In genomic region chr13:12293810-12294209, GRCm38 (mm10) we compare ENCODE assay signal across 15 mouse cellular contexts. TPM values are rescaled to one million over a fixed set of nuclear protein-coding genes. Genes with fewer than 3 reads are reported as not detected.
DNase-seq lines count a peak whose midpoint lies in the region; ATAC-seq and TF ChIP-seq lines count a peak whose summit lies in the region.
"Had no signal": no experiment of that assay in that cellular context is flagged by ENCODE, and none has a peak within 500 bp of the region (broad histone marks: within the 10 kb centered on the region; RNA-seq: fewer than 3 reads in every experiment).

No protein-coding gene starts in this region.

- H3K36me3 ChIP-seq in forebrain, embryonic 10.5 days (replicated peaks) = 0 out of 2 replicates have a peak, but pooled peaks cover 3% of the 10 kb centered on the region
- H3K36me3 ChIP-seq in forebrain, postnatal 0 days (ENCODE audit: insufficient read depth) = peaks cover 6% of the 10 kb centered on the region
- no peaks in the 10 kb centered on the region for H3K36me3 ChIP-seq in embryonic facial prominence, embryonic 11.5 days (replicated peaks; ENCODE audit: control insufficient read depth, insufficient read depth, low read depth, low read length)
- H3K36me3 ChIP-seq in heart, embryonic 14.5 days (ENCODE audit: control insufficient read depth, insufficient read depth, low read length) = peaks cover 94% of the 10 kb centered on the region
- H3K36me3 ChIP-seq: hindbrain, embryonic 10.5 days; limb, embryonic 15.5 days had no signal

- 0 out of 2 replicates have a peak, but pooled peaks cover 3% of the 10 kb centered on the region for H3K9me3 ChIP-seq in forebrain, embryonic 10.5 days
- H3K9me3 ChIP-seq in forebrain, postnatal 0 days (ENCODE audit: low read length) = no peaks in the 10 kb centered on the region
- no peaks in the 10 kb centered on the region for H3K9me3 ChIP-seq in embryonic facial prominence, embryonic 11.5 days (replicated peaks; ENCODE audit: control insufficient read depth, low read length)
- H3K9me3 ChIP-seq in heart, embryonic 14.5 days (ENCODE audit: control insufficient read depth, low read length) = no peaks in the 10 kb centered on the region
- H3K9me3 ChIP-seq: hindbrain, embryonic 10.5 days; limb, embryonic 15.5 days had no signal

- DNase-seq in forebrain, embryonic 10.5 days (ENCODE audit: extremely low spot score, low spot score) = no peak
- no peak for DNase-seq in forebrain, postnatal 0 days
- peak; percentile 69 for DNase-seq in 3134 (ENCODE audit: extremely low read depth, insufficient read length, low spot score)
- peak; percentile 50 for DNase-seq in embryonic facial prominence, embryonic 11.5 days (ENCODE audit: low spot score)
- DNase-seq in thymus, postnatal 4 days = no peak
- DNase-seq in right cerebral cortex, adult 2 months (ENCODE audit: low spot score in 2 of 2) = no peak
- no peak for DNase-seq in adrenal gland, adult 18-20 months (ENCODE audit: low spot score in 2 of 2)
- DNase-seq: cerebellum, adult 9-11 months; kidney, adult 18-20 months had no signal

- peaks cover 3% of the 10 kb centered on the region; the same call in 1 of the 2 replicates for H3K4me1 ChIP-seq in forebrain, embryonic 10.5 days
- H3K4me1 ChIP-seq in forebrain, postnatal 0 days (ENCODE audit: insufficient read depth) = no peaks in the 10 kb centered on the region
- H3K4me1 ChIP-seq in embryonic facial prominence, embryonic 11.5 days (ENCODE audit: control insufficient read depth, insufficient read depth, low read length) = no peaks in the 10 kb centered on the region
- H3K4me1 ChIP-seq in heart, embryonic 14.5 days (ENCODE audit: control insufficient read depth in 2 of 2, insufficient read depth in 2 of 2, low read length in 2 of 2) = peaks cover 7 to 19% of the 10 kb centered on the region in 2 experiments

- TF ChIP-seq CTCF in forebrain, postnatal 0 days (IDR thresholded peaks at IDR 0.05; ENCODE audit: low read depth) = no peak

- no peak overlapping the region for H3K4me3 ChIP-seq in forebrain, embryonic 10.5 days
- H3K4me3 ChIP-seq in forebrain, postnatal 0 days (ENCODE audit: low read depth, low read length) = no peak overlapping the region
- no peak overlapping the region for H3K4me3 ChIP-seq in embryonic facial prominence, embryonic 11.5 days (ENCODE audit: low read depth, low read length)
- H3K4me3 ChIP-seq in heart, embryonic 14.5 days (ENCODE audit: control insufficient read depth in 1 of 2, insufficient read depth in 1 of 2, low read depth in 1 of 2, low read length in 2 of 2) = no peak overlapping the region
- H3K4me3 ChIP-seq: hindbrain, embryonic 10.5 days; left cerebral cortex, adult 2 months; limb, embryonic 15.5 days had no signal

- H3K4me2 ChIP-seq in forebrain, postnatal 0 days (ENCODE audit: low read depth) = no peak overlapping the region
- H3K4me2 ChIP-seq in embryonic facial prominence, embryonic 11.5 days (ENCODE audit: low read depth, low read length) = no peak overlapping the region
- no peak overlapping the region for H3K4me2 ChIP-seq in heart, embryonic 14.5 days (ENCODE audit: low read length)
- H3K4me2 ChIP-seq: limb, embryonic 15.5 days had no signal

- H3K27me3 ChIP-seq in forebrain, embryonic 10.5 days (ENCODE audit: poor library complexity, severe bottlenecking) = no peaks in the 10 kb centered on the region
- H3K27me3 ChIP-seq in forebrain, postnatal 0 days (ENCODE audit: insufficient read depth, low read length) = no peaks in the 10 kb centered on the region
- no peaks in the 10 kb centered on the region for H3K27me3 ChIP-seq in embryonic facial prominence, embryonic 11.5 days (ENCODE audit: control insufficient read depth, insufficient read depth, low read length)
- H3K27me3 ChIP-seq in heart, embryonic 14.5 days (ENCODE audit: control insufficient read depth, insufficient read depth, low read length) = no peaks in the 10 kb centered on the region
- H3K27me3 ChIP-seq: limb, embryonic 15.5 days had no signal

- WGBS in forebrain, embryonic 10.5 days = 91% methylated on average over 7 of the region's 7 CpGs
- 84% methylated on average over 7 of the region's 7 CpGs for WGBS in forebrain, postnatal 0 days
- 78% methylated on average over 7 of the region's 7 CpGs for WGBS in embryonic facial prominence, embryonic 11.5 days
- WGBS in heart, embryonic 14.5 days = 36% methylated on average over 7 of the region's 7 CpGs

- no peak for ATAC-seq in forebrain, postnatal 0 days
- ATAC-seq in embryonic facial prominence, embryonic 11.5 days (replicated peaks; ENCODE audit: insufficient number of reproducible peaks, low FRiP score, low TSS enrichment, low read depth) = peak; percentile 26; the same call in 1 of the 2 replicates
- ATAC-seq in heart, embryonic 14.5 days (ENCODE audit: insufficient number of reproducible peaks, insufficient read depth, low FRiP score, low read depth) = peak; percentile 90
- ATAC-seq: forebrain, embryonic 16.5 days had no signal

- H3K9ac ChIP-seq in forebrain, postnatal 0 days = no peak overlapping the region
- H3K9ac ChIP-seq in embryonic facial prominence, embryonic 11.5 days (replicated peaks; ENCODE audit: low read length) = no peak overlapping the region
- peak overlapping the region; percentile 64 for H3K9ac ChIP-seq in heart, embryonic 14.5 days (ENCODE audit: low read length)
- H3K9ac ChIP-seq: limb, embryonic 15.5 days had no signal

- H3K27ac ChIP-seq in forebrain, embryonic 10.5 days = peak overlapping the region; percentile 30; the same call in 1 of the 2 replicates
- no peak overlapping the region for H3K27ac ChIP-seq in forebrain, postnatal 0 days (ENCODE audit: low read depth, low read length)
- no peak overlapping the region for H3K27ac ChIP-seq in embryonic facial prominence, embryonic 11.5 days (replicated peaks; ENCODE audit: low read depth, low read length)
- H3K27ac ChIP-seq in heart, embryonic 14.5 days (replicated peaks in 1 of 2; ENCODE audit: control insufficient read depth in 1 of 2, insufficient read depth in 1 of 2, low read depth in 2 of 2, low read length in 2 of 2) = peak overlapping the region; percentile 96 to 98
- H3K27ac ChIP-seq: hindbrain, embryonic 10.5 days; left cerebral cortex, adult 2 months; limb, embryonic 15.5 days had no signal

RNA-seq across cellular contexts. Expression of gene Mtr, which starts 35.9 kb away (rescaled TPM):
- 20.5 and 24.8 TPM in 2 replicates for polyA plus RNA-seq in forebrain, embryonic 10.5 days (2016; fragmentation: Nextera tagmentation; extraction: Ambion mirVana)
- 5.2 and 8.3 TPM in 2 replicates for total RNA-seq in forebrain, postnatal 0 days (2014; rRNA removed)
- polyA plus RNA-seq in forebrain, postnatal 0 days (2015; fragmentation: Nextera tagmentation; extraction: Ambion mirVana) = 1.8 and 1.9 TPM in 2 replicates
- polyA plus RNA-seq in embryonic facial prominence, embryonic 11.5 days (2014; fragmentation: Nextera tagmentation; extraction: Ambion mirVana) = 18.2 and 19.5 TPM in 2 replicates
- polyA plus RNA-seq in heart, embryonic 14.5 days (2014; fragmentation: Nextera tagmentation; extraction: Ambion mirVana) = 14.8 and 17.5 TPM in 2 replicates
- 10 to 100 TPM; 19.0 to 22.4 TPM for total RNA-seq in adrenal gland, adult 18-20 months (2021)

RNA-seq across cellular contexts. Expression of gene Actn2, which starts 46.8 kb away (rescaled TPM):
- polyA plus RNA-seq in forebrain, embryonic 10.5 days (2016; fragmentation: Nextera tagmentation; extraction: Ambion mirVana) = 1.8 and 2.2 TPM in 2 replicates
- 3.9 and 5.9 TPM in 2 replicates for total RNA-seq in forebrain, postnatal 0 days (2014; rRNA removed)
- polyA plus RNA-seq in forebrain, postnatal 0 days (2015; fragmentation: Nextera tagmentation; extraction: Ambion mirVana) = 6.0 TPM in 2 replicates
- 4.2 and 10.5 TPM in 2 replicates for polyA plus RNA-seq in embryonic facial prominence, embryonic 11.5 days (2014; fragmentation: Nextera tagmentation; extraction: Ambion mirVana)
- 1,376 and 1,533 TPM in 2 replicates for polyA plus RNA-seq in heart, embryonic 14.5 days (2014; fragmentation: Nextera tagmentation; extraction: Ambion mirVana)
- total RNA-seq in adrenal gland, adult 18-20 months (2021) = 1 to 10 TPM in 1 of 2 experiments, under 1 TPM in 1; 0.70 to 3.7 TPM
- total RNA-seq: MEL had no signal

Comparison
In these comparisons a context has a peak if more than half of its experiments do, and no peak if none do; other contexts are left out.
1. H3K27ac ChIP-seq: peak in forebrain, embryonic 10.5 days (single experiment) and heart, embryonic 14.5 days (2 of 2); none in forebrain, postnatal 0 days (single experiment) and embryonic facial prominence, embryonic 11.5 days (single experiment).
2. DNase-seq: peak in 3134 (single experiment) and embryonic facial prominence, embryonic 11.5 days (single experiment); none in forebrain, embryonic 10.5 days (single experiment), forebrain, postnatal 0 days (single experiment), thymus, postnatal 4 days (single experiment), right cerebral cortex, adult 2 months (0 of 2) and adrenal gland, adult 18-20 months (0 of 2).
3. RNA of gene Actn2, which starts 46.8 kb away (polyA plus RNA-seq): 1,376 to 1,533 TPM in heart, embryonic 14.5 days; 4.2 to 10.5 TPM in embryonic facial prominence, embryonic 11.5 days, 6.0 TPM in forebrain, postnatal 0 days and 1.8 to 2.2 TPM in forebrain, embryonic 10.5 days; every median in the first group is over 100 times any median in the second.